Mouse (Mus musculus): Measurements from ENCODE around the gene Ccl2. TPM values are rescaled to one million over a fixed set of nuclear protein-coding genes. Genes with fewer than 3 reads are reported as not detected.

The Ccl2 gene
- polyA plus RNA-seq, 1 experiment: not detected

DNA sequence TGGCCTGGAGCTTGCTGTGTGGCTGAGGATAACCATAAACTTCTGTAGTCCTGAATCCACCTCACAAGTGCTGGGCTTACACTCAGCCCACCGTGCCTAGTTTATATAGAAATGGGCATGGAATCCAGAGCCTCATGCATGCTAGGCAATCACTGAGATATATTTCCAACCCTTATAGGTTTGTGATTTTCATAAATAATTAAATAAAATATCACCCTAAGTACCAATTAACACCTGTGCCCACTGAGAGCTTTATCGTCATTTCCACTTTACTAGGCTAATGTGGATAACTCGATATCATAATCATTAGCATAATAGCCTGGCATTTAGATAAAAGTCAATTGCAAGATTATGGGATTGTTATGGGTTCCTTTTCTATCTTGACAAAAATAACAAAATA is 49.0 kb downstream of the Ccl2 start:
- Histone ChIP-seq H3K4me3 (replicated peaks; ENCODE audit: insufficient read depth, low read depth, low read length) (no peak overlapping the region), H3K4me1 (ENCODE audit: control insufficient read depth, insufficient read depth, low read length) (no peaks in the 10 kb centered on the region), H3K27ac (ENCODE audit: insufficient read depth, low read length) (no peak overlapping the region), H3K27me3 (ENCODE audit: control insufficient read depth, insufficient read depth, low read length) (no peaks in the 10 kb centered on the region)
- TF ChIP-seq POLR2A (IDR thresholded peaks at IDR 0.05; ENCODE audit: borderline replicate concordance, insufficient read depth, low read length) (no peak), CTCF (IDR thresholded peaks at IDR 0.05; ENCODE audit: borderline replicate concordance, insufficient read depth, low read depth, low read length) (no peak)
- no peak for DNase-seq
- 93% methylated on average over 3 of the region's 3 CpGs for WGBS

Other genes starting within 250 kb of the Ccl2 start
- gene 5530401A14Rik, start 174.9 kb upstream of the Ccl2 start, polyA plus RNA-seq (2012; rRNA removed): not detected in 2 replicates
- 39.7 and 43.2 TPM in 2 replicates for gene Asic2, start 67.1 kb upstream of the Ccl2 start, polyA plus RNA-seq (2012; rRNA removed)
- not detected in 2 replicates for gene Gm17268, start 3.0 kb downstream of the Ccl2 start, polyA plus RNA-seq (2012; rRNA removed)
- not detected in 2 replicates for gene Ccl7, start 10.1 kb downstream of the Ccl2 start, polyA plus RNA-seq (2012; rRNA removed)
- 0.33 and 0.44 TPM in 2 replicates for gene Ccl11, start 22.3 kb downstream of the Ccl2 start, polyA plus RNA-seq (2012; rRNA removed)
- 1.3 TPM in 2 replicates for gene Ccl12, start 66.3 kb downstream of the Ccl2 start, polyA plus RNA-seq (2012; rRNA removed)
- gene Ccl8, start 79.6 kb downstream of the Ccl2 start, polyA plus RNA-seq (2012; rRNA removed): not detected in 2 replicates